Mouse (Mus musculus) erythroblast, embryonic 14.5 days (primary cell): ENCODE data around the gene Tomm70a.

ENCODE experiments used
- GATA1 ChIP-seq: IDR thresholded peaks from 2 replicates; pipeline ENCODE4 v1.6.1; 2012; ENCODE audit warnings: low read length, inconsistent platforms, mixed read lengths
- TAL1 ChIP-seq: IDR thresholded peaks from 3 replicates; pipeline ENCODE4 v1.6.1; 2012; ENCODE audit warnings: low read length, inconsistent platforms, mixed read lengths

GRCm38 (mm10) chr16:57116066-57116465 lies 5.4 kb upstream of the Tomm70a start:
- TF ChIP-seq TAL1 = no peak
- no peak for TF ChIP-seq GATA1
